Mouse (Mus musculus) cerebellum, adult 2 months (tissue): Measurements from ENCODE around the gene Mgat3.

Experiments
- CTCF ChIP-seq: fragments of 200-500 bp; IDR thresholded peaks from 2 replicates; pipeline ENCODE4 v1.5.1; 2011; ENCODE audit warnings: low read depth, mild to moderate bottlenecking, control low read depth, low read length, moderate library complexity, borderline replicate concordance; ENCODE audit not compliant: insufficient read depth
- POLR2A ChIP-seq: fragments of 200-500 bp; IDR thresholded peaks from 2 replicates; pipeline ENCODE4 v1.6.1; 2011; ENCODE audit warnings: low read length, control low read depth, borderline replicate concordance; ENCODE audit not compliant: insufficient read depth

GRCm38 (mm10) chr15:80182072-80182700 lies 8.7 kb downstream of the Mgat3 start:
- TF ChIP-seq CTCF (no peak), POLR2A (no peak)
